Mouse (Mus musculus): ENCODE measurements at regions not wholly inside any gene's neighbourhood (a gene's known extent, or its start where the extent isn't known, plus 50 kb on each side); places are given as distances from the start of the nearest gene placed in this dataset.
A peak's percentile ranks its signal among the peaks of the same experiment; 100 is the strongest.
"Not testable (repeated sequence)": the region's sequence is repeated elsewhere in the genome, so short reads cannot be mapped to it uniquely, and the experiment has no call there.

GRCm38 (mm10) chr12:32122915-32123314, 61.8 kb upstream of the Prkar2b start:
- no peaks in the 10 kb centered on the region for H3K9me3 ChIP-seq (ENCODE audit: control insufficient read depth, low read length)
- whole genome bisulfite sequencing, result 73% methylated on average over 2 of the region's 2 CpGs
- no peak overlapping the region for H3K4me3 ChIP-seq (ENCODE audit: low read depth, low read length)
- H3K27ac ChIP-seq (ENCODE audit: low read depth, low read length), result no peak overlapping the region
- H3K4me1 ChIP-seq (ENCODE audit: control insufficient read depth, insufficient read depth, low read length), result no peaks in the 10 kb centered on the region
- no peaks in the 10 kb centered on the region for H3K36me3 ChIP-seq (ENCODE audit: control insufficient read depth, insufficient read depth, low read length)
- H3K27me3 ChIP-seq (ENCODE audit: control insufficient read depth, insufficient read depth, low read length), result no peaks in the 10 kb centered on the region
- H3K4me2 ChIP-seq (ENCODE audit: low read depth), result no peak overlapping the region
- no peak for ATAC-seq (ENCODE audit: insufficient read depth, low FRiP score, low TSS enrichment)
- DNase-seq (ENCODE audit: low spot score), result no peak
- no peak overlapping the region for H3K9ac ChIP-seq (ENCODE audit: low read length)

- not testable (repeated sequence) for H3K27me3 ChIP-seq (ENCODE audit: control insufficient read depth, insufficient read depth, low read length); DNase-seq (ENCODE audit: low spot score); H3K4me1 ChIP-seq (ENCODE audit: control insufficient read depth, insufficient read depth, low read length); ATAC-seq (ENCODE audit: insufficient read depth, low FRiP score, low TSS enrichment); H3K4me2 ChIP-seq (ENCODE audit: low read depth); H3K9me3 ChIP-seq (ENCODE audit: control insufficient read depth, low read length); H3K4me3 ChIP-seq (ENCODE audit: low read depth, low read length); H3K27ac ChIP-seq (ENCODE audit: low read depth, low read length); H3K36me3 ChIP-seq (ENCODE audit: control insufficient read depth, insufficient read depth, low read length); H3K9ac ChIP-seq (ENCODE audit: low read length)
- 89% methylated on average over 1 of the region's 1 CpGs for WGBS
Measured at GRCm38 (mm10) chr12:32122007-32122406, 60.9 kb upstream of the Prkar2b start.

- DNase-seq (ENCODE audit: low spot score) (no peak), ATAC-seq (ENCODE audit: insufficient read depth, low FRiP score, low TSS enrichment) (no peak)
- no peak overlapping the region for H3K4me3 ChIP-seq (ENCODE audit: low read depth, low read length)
- 75% methylated on average over 5 of the region's 5 CpGs for WGBS
- H3K4me2 ChIP-seq (ENCODE audit: low read depth), result no peak overlapping the region
- no peaks in the 10 kb centered on the region for H3K27me3 ChIP-seq (ENCODE audit: control insufficient read depth, insufficient read depth, low read length)
- H3K9ac ChIP-seq (ENCODE audit: low read length), result no peak overlapping the region
- H3K27ac ChIP-seq (ENCODE audit: low read depth, low read length), result no peak overlapping the region
- H3K4me1 ChIP-seq (ENCODE audit: control insufficient read depth, insufficient read depth, low read length), result 0 out of 2 replicates have a peak, but pooled peaks cover 2% of the 10 kb centered on the region
- no peaks in the 10 kb centered on the region for H3K9me3 ChIP-seq (ENCODE audit: control insufficient read depth, low read length)
- H3K36me3 ChIP-seq (ENCODE audit: control insufficient read depth, insufficient read depth, low read length), result no peaks in the 10 kb centered on the region
Measured at GRCm38 (mm10) chr12:32112691-32113090, 51.6 kb upstream of the Prkar2b start.

GRCm38 (mm10) chr12:32111508-32112119, 50.5 kb upstream of the Prkar2b start:
- no peaks in the 10 kb centered on the region for H3K9me3 ChIP-seq (ENCODE audit: control insufficient read depth, low read length)
- H3K9ac ChIP-seq (ENCODE audit: low read length), result no peak overlapping the region
- DNase-seq (ENCODE audit: low spot score), result no peak
- no peak overlapping the region for H3K27ac ChIP-seq (ENCODE audit: low read depth, low read length)
- no peak overlapping the region for H3K4me2 ChIP-seq (ENCODE audit: low read depth)
- H3K36me3 ChIP-seq (ENCODE audit: control insufficient read depth, insufficient read depth, low read length), result no peaks in the 10 kb centered on the region
- H3K4me3 ChIP-seq (ENCODE audit: low read depth, low read length), result no peak overlapping the region
- ATAC-seq (ENCODE audit: insufficient read depth, low FRiP score, low TSS enrichment), result no peak
- WGBS, result 53% methylated on average over 7 of the region's 7 CpGs
- H3K27me3 ChIP-seq (ENCODE audit: control insufficient read depth, insufficient read depth, low read length), result no peaks in the 10 kb centered on the region
- 0 out of 2 replicates have a peak, but pooled peaks cover 2% of the 10 kb centered on the region for H3K4me1 ChIP-seq (ENCODE audit: control insufficient read depth, insufficient read depth, low read length)

GRCm38 (mm10) chr12:32110903-32111302, 49.8 kb upstream of the Prkar2b start:
- no peak overlapping the region for H3K4me2 ChIP-seq (ENCODE audit: low read depth)
- DNase-seq (ENCODE audit: low spot score), result peak; percentile 26
- H3K27ac ChIP-seq (ENCODE audit: low read depth, low read length), result no peak overlapping the region
- ATAC-seq (ENCODE audit: insufficient read depth, low FRiP score, low TSS enrichment), result no peak
- H3K9me3 ChIP-seq (ENCODE audit: control insufficient read depth, low read length), result no peaks in the 10 kb centered on the region
- H3K4me3 ChIP-seq (ENCODE audit: low read depth, low read length), result no peak overlapping the region
- H3K4me1 ChIP-seq (ENCODE audit: control insufficient read depth, insufficient read depth, low read length), result 0 out of 2 replicates have a peak, but pooled peaks cover 2% of the 10 kb centered on the region
- H3K27me3 ChIP-seq (ENCODE audit: control insufficient read depth, insufficient read depth, low read length), result no peaks in the 10 kb centered on the region
- no peak overlapping the region for H3K9ac ChIP-seq (ENCODE audit: low read length)
- 27% methylated on average over 5 of the region's 5 CpGs for WGBS
- H3K36me3 ChIP-seq (ENCODE audit: control insufficient read depth, insufficient read depth, low read length), result no peaks in the 10 kb centered on the region
